Mouse (Mus musculus) heart, postnatal 4 days (tissue): Measurements from ENCODE around the gene Ube2v1. TPM values are rescaled to one million over a fixed set of nuclear protein-coding genes. Genes with fewer than 3 reads are reported as not detected.
"Not testable (repeated sequence)": the region's sequence is repeated elsewhere in the genome, so short reads cannot be mapped to it uniquely, and the experiment has no call there.

ENCODE experiments used
- DNase-seq: peaks from one replicate; pipeline ENCODE4 v3.0.0; 2021
- total RNA-seq, 2 experiments: library from RNA; stranded (reverse); gene quantifications; 2 replicates each; pipeline ENCODE4 v1.2.3; 2021

Ube2v1 gene
- total RNA-seq, 2 experiments from 2014 or later, result 131 to 137 TPM

DNA sequence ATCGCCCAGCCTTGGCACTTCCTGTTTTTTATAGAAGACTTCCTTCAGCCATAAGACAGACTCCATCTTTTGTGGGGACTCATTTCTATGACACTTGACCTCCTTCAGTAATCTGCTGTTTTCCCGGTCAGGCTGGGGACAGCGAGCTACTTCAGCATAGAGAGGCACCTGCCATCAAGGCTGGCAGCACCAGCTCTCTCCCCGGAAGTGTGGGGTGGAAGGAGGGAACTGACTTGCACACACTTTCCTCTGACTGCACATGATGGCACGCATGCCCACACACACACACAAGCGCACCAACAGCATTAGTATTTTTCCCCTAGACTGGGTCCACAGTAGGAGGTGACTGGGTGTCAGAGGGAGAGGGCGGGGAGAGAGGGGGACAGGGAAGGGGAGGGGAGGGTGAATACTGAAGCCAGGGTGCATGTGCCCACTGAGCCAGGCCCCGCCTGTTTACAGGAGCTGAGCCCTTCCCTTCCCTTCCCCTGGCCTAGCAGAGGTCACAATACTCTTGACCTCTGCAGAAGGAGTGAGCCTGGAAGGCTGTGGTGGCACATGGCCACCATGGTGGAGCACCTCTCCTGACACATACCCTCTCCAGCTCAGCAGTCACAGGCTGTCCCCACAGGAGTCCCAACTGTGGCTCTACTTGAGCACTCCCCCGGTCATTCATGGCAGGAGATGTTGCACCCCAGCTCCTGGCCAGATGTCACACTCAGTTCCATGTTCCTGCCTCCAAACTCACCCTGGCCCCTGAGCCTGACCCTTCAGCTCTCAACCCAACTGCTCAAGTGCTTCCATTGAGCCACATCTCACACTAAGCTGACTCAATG is 10.4 kb downstream of the Ube2v1 start:
- DNase-seq, result no peak

DNA sequence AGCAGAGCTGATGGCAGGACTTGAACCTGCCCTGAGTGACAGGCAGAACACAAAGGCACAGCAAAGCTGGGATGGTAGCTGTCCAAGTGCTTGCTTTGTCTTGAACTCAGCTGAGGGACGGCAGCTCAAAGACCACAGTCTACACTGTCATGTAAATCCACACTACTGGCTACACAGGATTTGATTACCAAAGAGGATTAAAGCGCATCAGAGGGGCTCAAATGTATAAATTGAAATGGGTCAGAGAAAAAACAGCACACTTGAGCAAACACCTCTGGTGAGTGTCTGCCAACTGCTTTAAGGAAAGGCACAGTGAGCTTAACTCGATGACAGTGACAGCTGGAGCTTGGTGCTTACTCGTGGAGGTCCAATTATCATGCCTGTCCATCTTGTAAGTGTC is 14.4 kb downstream of the Ube2v1 start:
- DNase-seq, result no peak

DNA sequence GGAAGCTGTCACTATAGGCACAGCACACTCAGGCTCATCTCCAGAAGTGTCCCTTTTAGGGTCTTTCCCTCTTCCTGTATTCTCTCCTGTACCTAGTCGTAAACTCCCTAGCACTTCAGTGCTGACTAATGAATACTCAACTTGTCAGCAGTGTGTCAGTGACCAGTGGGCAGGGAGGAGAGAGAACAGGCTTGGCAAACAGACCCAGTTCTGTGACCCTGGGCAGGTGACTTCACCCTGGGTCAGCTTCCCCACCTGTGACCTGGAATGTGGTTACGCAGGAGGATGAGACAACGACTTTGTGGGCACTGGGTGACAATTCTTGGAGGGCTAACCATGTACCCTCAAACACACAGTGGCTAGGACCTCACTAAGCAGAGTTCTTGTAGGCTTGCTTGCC is 14.9 kb downstream of the Ube2v1 start:
- DNase-seq, result no peak

DNA sequence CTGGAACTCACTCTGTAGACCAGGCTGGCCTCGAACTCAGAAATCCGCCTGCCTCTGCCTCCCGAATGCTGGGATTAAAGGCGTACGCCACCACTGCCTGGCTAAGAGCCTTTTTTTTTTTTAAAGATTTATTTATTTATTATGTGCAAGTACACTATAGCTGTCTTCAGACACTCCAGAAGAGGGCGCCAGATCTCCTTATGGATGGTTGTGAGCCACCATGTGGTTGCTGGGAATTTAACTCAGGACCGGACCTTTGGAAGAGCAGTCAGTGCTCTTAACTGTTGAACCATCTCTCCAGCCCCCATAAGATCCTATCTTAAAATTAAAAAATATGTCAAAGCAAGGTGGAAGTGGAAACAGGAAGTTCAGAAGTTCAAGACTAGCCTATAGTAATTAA is 18.6 kb downstream of the Ube2v1 start:
- not testable (repeated sequence) for DNase-seq

DNA sequence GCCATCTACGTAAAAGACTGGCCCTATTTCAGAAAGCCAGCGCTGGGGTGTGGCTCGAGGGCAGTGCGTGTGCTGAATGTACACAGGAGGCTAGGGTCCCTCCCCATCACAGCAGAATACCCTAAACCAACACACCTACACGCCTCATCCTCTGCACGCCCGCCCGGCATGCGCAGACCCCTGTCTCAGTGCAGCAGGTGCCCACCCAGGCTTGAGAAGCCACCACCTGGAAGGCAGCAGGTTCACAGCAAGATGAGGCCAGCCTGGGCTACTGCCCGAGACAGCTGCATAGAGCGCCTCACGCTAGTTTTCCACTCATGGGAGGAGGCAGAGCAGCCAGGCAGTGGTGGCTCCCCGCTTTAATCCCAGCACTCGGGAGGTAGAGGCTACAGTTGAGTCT is 19.8 kb downstream of the Ube2v1 start:
- DNase-seq, result no peak

DNA sequence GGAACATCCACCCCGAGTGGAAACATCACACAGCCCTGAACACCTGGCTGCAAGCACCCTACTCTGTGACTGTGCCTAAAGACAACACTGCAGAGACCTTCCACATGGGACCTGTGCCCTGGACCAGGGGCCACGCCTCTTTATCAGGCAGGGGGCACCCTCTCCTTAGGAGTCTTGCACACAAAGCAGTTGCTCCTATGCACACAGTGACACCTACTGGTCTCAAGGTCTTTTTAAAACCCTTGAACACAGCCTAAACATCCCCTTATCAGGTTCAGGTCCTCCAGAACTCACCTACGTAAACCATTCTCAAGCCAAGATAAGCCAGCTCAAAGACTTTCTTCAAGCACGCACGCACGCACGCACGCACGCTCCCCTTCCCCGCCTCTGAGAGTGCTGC is 20.6 kb downstream of the Ube2v1 start:
- no peak for DNase-seq

DNA sequence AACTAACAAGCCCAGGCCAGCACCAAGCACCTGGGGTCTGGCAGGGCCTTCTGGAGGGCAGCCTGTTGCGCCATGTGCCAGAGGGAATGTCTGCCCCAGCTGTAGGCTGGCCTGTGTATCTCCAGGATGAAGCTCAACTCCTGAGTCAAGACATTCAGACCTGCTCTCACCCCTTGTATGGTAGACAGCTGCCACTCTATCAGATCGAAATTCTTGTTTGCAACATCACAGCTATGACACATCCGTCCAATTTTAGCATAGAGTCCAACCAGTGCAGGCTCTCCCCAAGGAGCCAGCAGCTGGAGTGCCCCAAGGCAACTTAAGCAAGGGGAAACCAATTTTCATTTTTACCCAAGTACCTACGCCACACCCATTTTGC is 25.2 kb downstream of the Ube2v1 start:
- no peak for DNase-seq

DNA sequence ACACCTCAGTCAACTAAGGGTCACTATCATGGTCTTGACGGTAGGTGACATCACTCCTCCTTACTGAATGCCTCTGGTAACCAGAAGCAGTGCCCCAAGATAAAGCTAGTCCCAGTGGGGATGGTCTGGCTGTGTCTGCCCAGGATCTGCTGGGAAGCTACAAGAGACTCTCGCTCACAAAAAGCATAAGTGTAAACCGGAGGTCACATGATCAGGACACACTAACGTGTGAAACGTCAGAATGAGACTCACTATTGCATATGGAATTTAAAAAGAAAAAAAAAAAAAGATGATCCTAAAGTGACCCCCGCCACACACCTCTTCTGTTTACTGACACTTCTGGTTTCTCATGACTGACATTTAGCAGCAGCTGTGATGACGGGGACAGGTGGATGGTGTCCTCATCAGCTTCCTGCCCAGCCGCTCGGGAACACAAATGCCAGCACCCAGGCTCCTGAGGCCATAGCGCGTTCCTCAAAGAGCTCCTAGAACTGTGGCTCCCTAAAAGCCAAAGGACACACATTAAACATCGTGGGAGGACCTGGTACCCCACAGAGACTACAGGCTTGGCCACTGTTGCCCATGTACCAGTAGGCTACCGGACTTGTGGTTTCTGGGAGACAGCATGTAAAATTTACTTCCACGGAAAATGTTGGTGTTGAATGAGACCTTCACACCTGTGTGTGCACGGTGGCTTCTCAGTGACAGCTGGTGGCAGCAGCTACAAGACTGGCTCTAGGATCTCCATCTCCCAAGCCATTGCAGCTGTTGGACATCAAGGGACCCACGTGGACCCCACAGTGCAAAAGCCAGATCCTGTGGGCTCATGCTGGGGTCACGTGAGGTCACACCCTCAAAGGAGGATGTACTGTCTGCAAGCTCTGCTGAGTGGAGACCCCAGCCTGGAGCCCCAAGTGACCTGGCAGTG is 25.8 kb downstream of the Ube2v1 start:
- no peak for DNase-seq

DNA sequence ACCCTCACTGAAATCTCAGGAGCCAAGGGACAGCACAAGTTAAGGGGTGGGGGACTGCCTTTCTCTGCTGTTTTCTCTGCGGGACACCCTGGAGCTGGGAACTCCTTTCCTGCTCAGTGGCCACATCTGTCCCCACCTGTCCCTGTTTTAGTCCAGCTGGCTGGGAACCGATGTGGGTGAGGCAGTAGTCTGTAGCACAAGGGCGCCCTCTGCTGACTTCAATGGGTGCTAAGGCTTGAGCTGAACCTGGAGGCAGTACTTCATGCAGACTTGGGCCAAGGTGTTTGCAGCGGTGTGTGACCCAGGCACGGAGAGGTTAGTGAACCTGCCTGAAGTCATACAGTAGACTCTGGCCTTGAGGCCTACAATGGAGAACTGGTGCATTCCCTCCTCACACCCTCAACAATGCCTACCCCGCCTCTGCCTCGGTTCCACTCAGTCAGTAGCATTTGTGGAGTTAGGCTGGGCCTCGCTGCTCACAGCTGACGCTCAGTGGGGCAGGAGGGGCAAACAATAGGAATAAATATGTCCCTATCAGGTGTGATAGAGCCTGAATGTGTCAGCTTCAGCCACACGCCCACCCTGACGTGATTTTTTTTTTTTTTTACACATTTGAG is 26.6 kb downstream of the Ube2v1 start:
- DNase-seq, result peak; percentile 96

DNA sequence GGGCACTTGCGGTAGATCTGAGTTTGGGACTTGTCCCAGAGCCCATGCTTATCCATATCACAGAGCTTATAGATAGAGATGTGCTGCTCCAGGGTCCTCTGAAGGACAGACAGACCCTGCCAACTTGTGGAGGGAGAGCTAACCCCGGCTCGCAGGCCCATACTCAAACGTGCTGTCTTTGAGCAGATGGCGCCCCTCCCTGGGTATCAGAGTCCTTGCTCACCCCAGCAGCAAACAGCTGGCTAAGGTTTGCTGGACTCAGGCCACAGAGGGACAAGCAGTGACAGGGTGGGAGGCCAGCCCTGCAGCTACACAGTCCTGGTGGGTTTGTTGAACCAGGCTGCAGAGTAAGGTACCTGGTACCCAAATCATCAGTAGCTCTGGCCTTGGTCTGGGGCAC is 28.9 kb downstream of the Ube2v1 start:
- DNase-seq, result peak; percentile 63

DNA sequence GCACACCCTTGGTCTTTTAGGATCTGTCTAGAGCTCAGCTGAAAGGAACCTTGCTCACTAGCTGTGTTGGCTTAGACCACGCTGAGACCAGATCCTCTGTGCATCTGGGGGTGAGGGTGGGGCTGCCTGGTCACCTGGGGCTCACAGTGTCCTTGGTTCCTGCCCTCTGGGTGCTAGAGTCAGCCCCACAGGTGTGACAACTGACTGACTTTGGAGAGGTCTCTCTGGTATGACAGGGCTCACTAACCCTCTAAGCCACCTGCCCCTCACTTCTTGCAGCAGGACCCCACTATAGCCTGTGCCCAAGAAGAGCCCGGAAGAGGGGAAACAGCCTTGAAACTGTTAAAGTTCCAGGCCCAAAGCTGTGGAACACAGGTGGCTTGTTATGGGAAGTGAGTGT is 29.5 kb downstream of the Ube2v1 start:
- DNase-seq, result no peak

DNA sequence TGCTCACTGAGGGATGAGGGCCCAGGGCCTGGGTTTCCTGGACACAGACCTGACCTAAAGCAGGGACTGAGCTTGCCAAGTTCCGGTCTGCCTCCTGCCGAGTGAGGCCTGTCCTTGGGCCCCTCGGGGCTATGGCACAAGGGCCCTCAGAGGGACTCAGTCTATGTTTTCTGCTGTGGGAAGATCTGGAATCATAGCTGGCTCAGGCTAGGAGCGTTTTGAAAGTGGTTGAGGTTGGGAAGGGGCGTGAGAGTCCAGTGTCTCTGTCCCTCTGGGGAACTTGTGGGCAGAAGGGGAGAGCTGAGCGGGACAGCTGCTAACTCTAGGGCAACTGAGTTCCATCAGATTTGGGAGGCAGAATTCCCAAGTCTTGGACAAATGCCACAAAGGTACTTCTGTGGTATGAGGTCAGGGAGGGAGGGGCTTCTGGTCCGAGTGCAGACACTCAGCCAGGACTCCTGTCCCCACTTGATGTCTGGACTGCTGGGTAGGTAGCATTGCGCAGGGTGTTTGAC is 31.4 kb downstream of the Ube2v1 start:
- no peak for DNase-seq

DNA sequence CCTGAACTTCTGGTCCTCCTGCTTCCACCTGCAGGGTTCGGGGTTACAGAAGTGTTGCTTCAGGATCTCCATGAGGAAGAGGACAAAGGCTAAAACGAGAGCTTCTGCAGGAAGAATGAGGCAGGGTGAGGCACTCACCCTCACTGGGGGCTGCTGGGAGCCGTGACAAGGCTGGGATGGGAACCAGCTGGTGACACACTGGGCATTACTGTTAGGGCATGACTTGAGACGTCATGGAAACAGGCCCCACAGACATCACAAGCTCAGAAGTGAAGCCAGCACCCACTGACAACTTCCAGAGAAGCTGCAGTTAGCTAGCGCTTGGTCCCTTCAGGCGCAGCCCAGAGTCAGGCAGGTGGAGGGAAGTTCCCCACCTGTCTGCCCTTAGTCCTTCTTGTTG is 32.0 kb downstream of the Ube2v1 start:
- no peak for DNase-seq

DNA sequence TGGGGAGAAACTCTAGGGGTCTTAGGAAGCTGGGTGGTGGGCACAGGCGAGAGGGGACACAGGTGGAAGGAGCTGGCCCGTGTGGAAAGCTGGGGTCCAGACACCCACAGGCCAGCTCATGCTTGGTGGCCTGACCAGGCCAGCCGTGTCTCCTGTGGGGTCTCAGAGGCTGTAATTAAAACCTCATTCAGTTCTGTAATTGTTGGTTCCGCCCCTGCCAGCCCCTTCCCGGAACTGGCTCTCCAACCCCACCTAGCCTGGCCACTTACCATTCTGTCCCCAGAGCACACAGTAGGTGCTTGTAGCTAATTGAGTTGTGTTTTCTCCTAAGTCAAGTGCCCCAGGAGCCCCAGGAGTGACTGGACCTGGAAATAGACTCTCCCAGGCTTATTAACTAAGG is 32.7 kb downstream of the Ube2v1 start:
- DNase-seq, result no peak

DNA sequence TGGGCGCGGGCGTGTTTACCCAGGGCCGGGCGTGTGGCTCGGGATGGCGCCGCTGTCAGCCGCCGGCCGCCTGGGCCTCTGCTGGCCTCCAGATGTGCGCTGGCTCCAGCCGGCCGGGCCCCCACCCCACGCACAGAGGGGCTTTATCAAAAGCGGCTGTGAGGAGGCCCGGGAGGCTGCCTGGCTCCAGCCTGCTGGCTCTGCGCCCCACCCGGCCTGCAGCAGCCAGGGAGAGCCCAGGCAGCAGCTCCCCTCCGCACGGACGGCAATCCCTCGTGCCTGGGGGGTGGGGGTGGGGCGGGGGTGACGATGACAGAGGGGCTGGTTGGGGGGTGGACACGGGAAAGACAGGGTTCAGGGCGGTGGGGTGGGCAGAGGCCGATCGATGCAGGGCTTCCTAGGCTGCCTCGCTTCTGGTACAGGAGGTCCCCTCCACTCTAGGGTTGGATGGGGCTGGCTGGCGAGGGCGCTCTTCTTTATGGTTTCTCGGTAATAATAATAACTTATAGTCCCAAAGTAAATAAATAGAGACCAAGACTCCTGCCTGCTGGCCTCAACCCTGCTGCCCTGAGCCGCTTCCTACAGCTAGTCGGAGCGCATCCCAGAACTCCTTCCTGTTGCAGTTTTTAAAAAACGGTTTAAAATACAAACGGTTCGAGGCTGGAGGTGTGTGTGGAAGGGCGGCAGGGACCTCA is 34.3 kb downstream of the Ube2v1 start:
- DNase-seq, result peak; percentile 80

DNA sequence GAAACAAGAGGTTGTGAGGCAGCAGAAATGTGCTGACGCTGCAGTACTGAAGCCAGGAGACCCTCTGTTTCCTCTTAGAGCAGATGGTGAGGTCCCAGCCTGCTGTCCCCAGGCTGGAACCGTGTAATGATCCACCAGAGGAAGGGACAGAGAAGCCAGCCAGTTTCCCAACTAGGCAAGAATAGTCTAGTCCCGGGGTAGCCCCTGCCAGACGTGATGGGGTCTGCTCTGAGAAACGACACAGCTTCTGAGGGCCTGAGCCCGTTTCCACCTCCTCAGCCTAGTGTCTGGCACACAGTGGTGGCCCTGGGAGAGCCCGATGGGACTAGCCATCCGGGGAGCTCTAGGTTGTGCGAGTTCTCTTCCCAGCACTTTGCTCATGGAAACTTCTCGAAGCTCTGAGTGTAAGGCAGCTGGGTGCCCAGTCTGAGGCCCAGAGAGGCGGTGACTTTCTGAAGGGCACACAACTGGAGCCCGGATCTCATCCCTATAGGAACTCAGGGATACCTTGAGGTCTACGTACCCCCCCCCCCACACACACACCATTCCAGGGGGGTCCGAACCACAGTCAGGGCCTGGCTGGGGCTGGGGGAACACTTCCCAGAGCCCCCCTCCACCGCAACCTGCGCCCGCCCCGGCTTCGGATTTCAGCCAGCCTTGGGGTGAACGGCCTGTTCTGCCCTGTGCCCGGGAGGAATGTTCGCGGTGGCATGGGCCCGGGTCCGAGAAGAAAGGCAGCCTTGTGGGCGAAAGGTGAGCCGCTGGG is 35.0 kb downstream of the Ube2v1 start:
- DNase-seq, result no peak

DNA sequence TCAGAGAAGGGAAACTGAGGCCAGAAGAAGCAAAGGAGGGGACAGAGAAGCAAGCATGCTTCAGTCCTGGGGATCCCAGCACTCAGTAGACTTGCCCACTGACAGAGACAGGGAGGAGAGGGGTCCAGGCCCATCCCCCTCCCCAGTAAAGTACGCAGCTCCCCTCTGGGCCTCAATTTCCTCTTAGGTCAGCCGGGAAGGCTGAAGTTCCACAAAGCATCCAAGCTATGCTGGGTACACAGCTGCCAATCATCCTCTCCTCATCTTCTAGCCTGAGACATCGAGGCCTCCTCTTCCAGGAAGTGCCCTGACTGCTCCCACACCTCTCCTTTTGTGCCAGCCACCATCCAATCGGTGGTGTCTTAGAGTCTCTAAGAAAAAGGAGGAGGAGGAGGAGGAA is 35.6 kb downstream of the Ube2v1 start:
- DNase-seq, result no peak

DNA sequence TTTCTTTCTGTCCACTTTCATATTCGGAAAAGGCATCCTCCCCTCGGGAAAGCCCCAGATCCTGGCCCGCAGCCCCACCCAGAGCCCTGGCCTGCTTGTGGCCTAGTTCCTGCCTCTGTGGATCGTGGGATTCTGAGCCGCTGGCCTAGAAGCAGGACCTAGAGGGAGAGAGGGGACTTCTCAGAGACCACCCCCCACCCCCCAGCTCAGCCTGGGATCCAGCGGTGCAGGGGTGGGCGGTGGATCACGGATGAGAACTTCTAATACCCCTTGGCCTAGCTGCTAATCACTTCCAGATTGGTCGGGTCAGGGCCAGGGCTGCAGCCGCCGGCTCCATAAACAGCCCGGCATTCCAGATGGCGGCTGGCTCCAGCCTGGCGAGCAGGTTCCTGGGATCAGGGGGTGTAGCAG is 36.1 kb downstream of the Ube2v1 start:
- DNase-seq, result peak; percentile 68

DNA sequence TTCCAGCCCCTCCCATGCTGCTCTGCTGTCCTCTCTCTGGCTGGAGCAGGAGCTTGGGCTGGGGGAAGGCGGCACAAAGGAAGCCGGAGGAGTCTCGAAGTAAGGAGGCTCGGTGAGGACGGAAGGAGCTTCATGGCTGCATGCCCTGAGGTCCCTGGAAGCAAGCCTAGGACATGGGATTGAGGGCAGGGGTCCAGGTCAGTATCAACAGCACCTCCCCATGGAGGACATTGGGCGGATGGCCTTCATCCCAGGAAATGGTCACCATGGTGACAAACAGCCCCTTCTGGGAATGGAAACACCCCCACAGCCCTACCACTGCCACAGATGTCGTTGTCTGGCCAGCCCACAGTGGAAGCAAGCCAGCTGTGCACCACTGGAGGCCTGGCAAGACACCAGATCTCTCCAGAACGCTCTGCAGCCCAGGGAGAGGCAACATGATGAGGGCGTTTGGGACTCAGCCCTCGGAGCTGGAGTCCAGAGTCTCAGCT is 37.4 kb downstream of the Ube2v1 start:
- peak; percentile 94 for DNase-seq

DNA sequence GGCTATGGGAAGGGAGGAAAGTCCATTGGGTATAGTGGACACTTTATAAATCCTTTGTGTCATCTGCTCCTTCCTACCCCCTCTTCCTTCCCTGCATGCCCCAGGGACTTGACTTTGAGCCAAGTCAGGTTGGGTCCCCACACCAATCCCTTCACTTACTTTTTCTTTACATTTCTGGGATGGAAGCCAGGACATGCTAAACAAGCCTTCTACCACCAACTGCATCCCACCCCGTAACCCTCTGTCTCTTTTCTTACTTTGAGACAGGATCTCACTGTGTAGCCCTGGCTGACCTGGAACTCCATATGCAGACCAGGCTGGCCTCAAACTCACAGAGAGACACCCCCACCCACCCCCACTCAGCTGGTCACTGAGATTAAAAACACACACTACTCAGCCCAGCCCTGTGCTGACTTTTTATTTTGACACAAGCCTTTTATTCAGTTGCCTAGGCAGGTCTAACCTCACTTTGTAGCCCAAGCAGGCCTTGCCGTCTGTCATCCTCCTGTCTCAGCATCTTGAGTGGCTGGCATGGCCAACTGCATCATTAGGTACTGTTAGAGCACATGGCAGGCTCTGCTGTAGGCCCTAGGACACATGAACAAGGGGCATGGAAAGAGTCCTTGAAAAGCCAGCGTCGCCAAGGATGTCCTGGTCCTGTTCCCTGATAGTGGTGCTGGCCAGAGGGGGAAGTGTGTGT is 38.2 kb downstream of the Ube2v1 start:
- no peak for DNase-seq
